Mouse (Mus musculus): ENCODE data around the gene Cutc. TPM values are rescaled to one million over a fixed set of nuclear protein-coding genes. Genes with fewer than 3 reads are reported as not detected.

Cutc gene
- polyA plus RNA-seq, 1 experiment from 2014 or later = 9.0 TPM

DNA sequence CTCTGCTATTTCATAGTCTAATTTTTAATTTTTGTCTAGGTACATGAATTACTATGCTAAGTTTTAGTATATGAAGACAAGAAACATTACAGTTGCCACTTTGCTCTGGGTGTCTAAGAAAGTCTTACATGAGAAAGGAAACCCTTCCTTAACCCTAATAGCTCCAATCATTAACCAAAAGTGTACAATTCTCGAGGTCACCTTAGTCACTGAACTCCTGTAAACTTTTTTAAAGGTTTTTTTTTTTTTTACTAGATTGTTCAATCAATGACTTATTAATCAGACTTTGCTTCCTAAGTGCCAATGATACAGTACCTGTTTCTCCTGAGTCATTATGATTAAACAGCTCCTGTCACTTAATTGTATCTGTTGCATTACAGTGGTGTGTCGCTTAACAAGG lies 24.5 kb downstream of the Cutc start:
- WGBS = 76% methylated on average over 2 of the region's 2 CpGs

DNA sequence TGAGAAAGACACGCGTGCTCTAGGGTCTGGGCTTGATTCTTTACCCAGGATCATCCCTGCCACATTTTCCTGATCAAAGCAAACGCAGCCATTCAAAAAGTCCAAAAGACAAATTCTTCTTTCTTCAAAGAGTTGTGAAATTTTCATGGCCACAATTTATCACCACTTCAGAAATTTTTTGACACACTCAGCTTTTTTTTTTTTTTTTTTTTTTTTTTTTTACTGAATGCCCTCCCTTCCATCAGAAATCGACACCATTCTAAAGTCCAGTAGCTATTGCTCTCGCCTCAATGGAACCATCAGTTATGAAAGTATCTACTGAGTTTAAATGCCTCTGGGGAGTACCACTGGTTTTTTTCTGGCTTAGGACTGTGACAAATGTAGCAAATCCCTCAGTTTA lies 27.6 kb downstream of the Cutc start:
- Histone ChIP-seq H3K27me3 (replicated peaks; ENCODE audit: control insufficient read depth, insufficient read depth, low read length) (no peaks in the 10 kb centered on the region), H3K27ac (ENCODE audit: low read depth, low read length) (no peak overlapping the region), H3K36me3 (ENCODE audit: control insufficient read depth, insufficient read depth, low read length) (no peaks in the 10 kb centered on the region), H3K9ac (ENCODE audit: low read length) (no peak overlapping the region), H3K9me3 (replicated peaks; ENCODE audit: control insufficient read depth, low read length) (no peaks in the 10 kb centered on the region), H3K4me3 (ENCODE audit: low read depth, low read length) (no peak overlapping the region), H3K4me2 (ENCODE audit: low read length) (no peak overlapping the region), H3K4me1 (ENCODE audit: control insufficient read depth, insufficient read depth, low read length) (no peaks in the 10 kb centered on the region)
- 96% methylated on average over 5 of the region's 5 CpGs for WGBS
- no peak for ATAC-seq
- DNase-seq (ENCODE audit: low spot score) = no peak

More for the DNA sequence above, 24.5 kb downstream of the Cutc start:
- H3K4me1 ChIP-seq (ENCODE audit: control insufficient read depth, insufficient read depth, low read length) = no peaks in the 10 kb centered on the region
- H3K9ac ChIP-seq (ENCODE audit: low read length) = no peak overlapping the region
- no peak overlapping the region for H3K27ac ChIP-seq (ENCODE audit: low read depth, low read length)
- no peak for ATAC-seq
- H3K36me3 ChIP-seq (ENCODE audit: control insufficient read depth, insufficient read depth, low read length) = no peaks in the 10 kb centered on the region
- H3K4me2 ChIP-seq (ENCODE audit: low read length) = no peak overlapping the region
- no peak for DNase-seq (ENCODE audit: low spot score)
- H3K27me3 ChIP-seq (replicated peaks; ENCODE audit: control insufficient read depth, insufficient read depth, low read length) = no peaks in the 10 kb centered on the region
- H3K4me3 ChIP-seq (ENCODE audit: low read depth, low read length) = no peak overlapping the region
- no peaks in the 10 kb centered on the region for H3K9me3 ChIP-seq (replicated peaks; ENCODE audit: control insufficient read depth, low read length)

DNA sequence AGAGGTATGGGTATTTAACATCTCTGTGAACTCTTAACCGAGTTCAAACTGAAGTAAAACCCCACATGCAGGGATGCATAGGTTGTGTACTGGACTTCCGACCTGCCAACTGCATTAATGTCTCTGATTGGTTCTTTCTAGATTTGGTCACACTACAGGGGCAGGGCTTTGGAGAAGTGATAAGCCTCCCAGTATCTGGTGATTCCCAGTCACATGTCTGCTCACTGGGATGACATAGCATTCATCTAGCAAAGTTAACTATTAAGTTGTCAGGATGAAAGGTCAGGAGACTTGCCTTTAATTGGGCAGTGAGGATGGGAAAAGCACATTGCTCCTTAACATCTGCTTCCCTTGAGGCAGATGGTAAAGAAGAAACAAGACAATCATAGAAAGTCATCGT lies 29.2 kb downstream of the Cutc start, which contains the start of gene Abcc2:
Gene Abcc2 (plus strand): TSS at position 213 of the 400 bp plus-strand sequence.
- no peaks in the 10 kb centered on the region for H3K36me3 ChIP-seq (ENCODE audit: control insufficient read depth, insufficient read depth, low read length)
- H3K27me3 ChIP-seq (replicated peaks; ENCODE audit: control insufficient read depth, insufficient read depth, low read length) = no peaks in the 10 kb centered on the region
- no peak within 1 kb of the TSS for H3K4me2 ChIP-seq (ENCODE audit: low read length)
- no peak within 1 kb of the TSS for H3K4me3 ChIP-seq (ENCODE audit: low read depth, low read length)
- no peaks in the 10 kb centered on the region for H3K4me1 ChIP-seq (ENCODE audit: control insufficient read depth, insufficient read depth, low read length)
- no peak within 1 kb of the TSS for H3K27ac ChIP-seq (ENCODE audit: low read depth, low read length)
- no peak for ATAC-seq
- no peak for DNase-seq (ENCODE audit: low spot score)
- H3K9me3 ChIP-seq (replicated peaks; ENCODE audit: control insufficient read depth, low read length) = no peaks in the 10 kb centered on the region
- H3K9ac ChIP-seq (ENCODE audit: low read length) = no peak within 1 kb of the TSS
- 82% methylated on average over 3 of the region's 3 CpGs for WGBS

DNA sequence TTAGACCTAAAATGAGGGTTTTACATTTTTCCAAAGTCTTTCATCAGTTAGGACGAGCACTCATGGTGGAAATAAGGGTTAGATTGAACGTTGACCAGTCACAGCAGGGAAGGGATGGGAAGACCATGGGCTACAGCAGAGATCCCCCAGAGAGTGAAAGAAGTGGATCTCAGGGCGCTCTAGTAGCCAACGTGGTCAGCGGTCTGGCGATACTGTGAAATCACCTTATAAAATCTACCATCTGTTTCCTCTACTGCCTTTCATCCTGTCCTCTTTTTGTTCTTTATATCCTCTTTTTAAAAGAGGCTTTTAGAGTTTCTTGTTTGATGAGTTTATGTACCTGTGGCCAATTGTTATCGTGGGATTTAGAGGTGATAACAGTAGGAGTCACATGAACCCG lies 32.0 kb downstream of the Cutc start:
- H3K27ac ChIP-seq (ENCODE audit: low read depth, low read length) = no peak overlapping the region
- H3K4me1 ChIP-seq (ENCODE audit: control insufficient read depth, insufficient read depth, low read length) = no peaks in the 10 kb centered on the region
- H3K9me3 ChIP-seq (replicated peaks; ENCODE audit: control insufficient read depth, low read length) = no peaks in the 10 kb centered on the region
- H3K27me3 ChIP-seq (replicated peaks; ENCODE audit: control insufficient read depth, insufficient read depth, low read length) = no peaks in the 10 kb centered on the region
- ATAC-seq (no peak), DNase-seq (ENCODE audit: low spot score) (no peak)
- WGBS = 83% methylated on average over 8 of the region's 8 CpGs
- no peak overlapping the region for H3K4me2 ChIP-seq (ENCODE audit: low read length)
- no peak overlapping the region for H3K4me3 ChIP-seq (ENCODE audit: low read depth, low read length)
- H3K9ac ChIP-seq (ENCODE audit: low read length) = no peak overlapping the region
- no peaks in the 10 kb centered on the region for H3K36me3 ChIP-seq (ENCODE audit: control insufficient read depth, insufficient read depth, low read length)

DNA sequence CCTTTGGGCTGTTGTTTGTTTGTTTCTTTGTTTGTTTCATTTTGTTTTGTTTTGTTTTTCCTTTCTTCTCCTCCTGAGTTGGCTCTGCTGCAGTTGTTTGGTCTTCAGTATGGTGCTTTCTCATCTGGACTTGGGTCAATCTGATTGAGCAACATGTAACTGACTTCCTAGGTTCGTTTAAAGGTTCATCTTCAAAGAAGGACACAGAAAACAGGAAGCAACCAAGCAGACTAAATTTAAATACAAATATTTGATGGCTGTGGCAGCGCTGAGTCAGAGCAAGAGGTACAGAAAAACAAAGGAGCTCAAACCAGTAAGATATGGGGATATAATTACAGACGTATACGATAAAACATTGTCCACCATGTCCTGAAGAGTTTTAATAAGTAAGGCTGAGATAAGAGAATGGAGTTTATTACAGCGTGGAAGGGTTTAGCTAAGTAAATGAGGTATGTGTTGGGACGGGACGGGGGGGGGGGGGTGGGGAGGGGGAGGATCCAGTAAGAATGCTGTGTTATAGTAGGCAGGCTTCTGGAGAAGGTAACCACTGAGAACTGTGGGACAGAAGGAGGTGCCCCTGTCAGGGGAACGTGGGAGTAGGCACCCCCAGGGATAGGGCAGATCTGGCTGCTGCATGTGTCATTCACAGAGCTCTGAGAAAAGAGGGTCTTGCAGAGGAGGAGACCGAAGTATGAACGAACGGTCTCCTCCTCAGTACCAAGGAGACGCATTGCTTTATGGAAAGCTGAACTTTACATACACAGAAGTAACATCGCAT lies 33.6 kb downstream of the Cutc start:
- no peak overlapping the region for H3K27ac ChIP-seq (ENCODE audit: low read depth, low read length)
- no peak overlapping the region for H3K4me2 ChIP-seq (ENCODE audit: low read length)
- H3K27me3 ChIP-seq (replicated peaks; ENCODE audit: control insufficient read depth, insufficient read depth, low read length) = no peaks in the 10 kb centered on the region
- DNase-seq (ENCODE audit: low spot score) (no peak), ATAC-seq (no peak)
- 87% methylated on average over 13 of the region's 13 CpGs for WGBS
- H3K9me3 ChIP-seq (replicated peaks; ENCODE audit: control insufficient read depth, low read length) = no peaks in the 10 kb centered on the region
- H3K36me3 ChIP-seq (ENCODE audit: control insufficient read depth, insufficient read depth, low read length) = no peaks in the 10 kb centered on the region
- no peaks in the 10 kb centered on the region for H3K4me1 ChIP-seq (ENCODE audit: control insufficient read depth, insufficient read depth, low read length)
- no peak overlapping the region for H3K4me3 ChIP-seq (ENCODE audit: low read depth, low read length)
- H3K9ac ChIP-seq (ENCODE audit: low read length) = no peak overlapping the region

DNA sequence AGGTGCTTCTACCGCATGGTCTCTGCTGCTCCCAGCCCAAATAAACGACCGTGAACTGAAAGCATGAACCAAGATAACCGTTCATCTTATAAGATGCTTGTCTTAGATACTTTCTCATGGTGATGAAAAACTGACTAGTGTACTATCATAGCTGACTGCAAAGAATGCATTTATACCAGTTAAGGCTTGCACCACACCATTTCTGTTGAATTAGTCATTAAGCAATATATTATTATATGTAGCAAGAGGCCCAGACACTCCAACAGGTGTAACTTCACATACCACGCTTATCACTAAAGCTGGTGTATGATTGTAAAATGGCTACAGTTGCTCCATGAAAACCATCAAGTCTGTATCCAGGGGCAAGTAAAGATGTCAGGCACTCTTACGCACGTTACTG lies 37.0 kb downstream of the Cutc start:
- ATAC-seq (no peak), DNase-seq (ENCODE audit: low spot score) (no peak)
- Histone ChIP-seq H3K9me3 (replicated peaks; ENCODE audit: control insufficient read depth, low read length) (no peaks in the 10 kb centered on the region), H3K9ac (ENCODE audit: low read length) (no peak overlapping the region), H3K4me2 (ENCODE audit: low read length) (no peak overlapping the region), H3K36me3 (ENCODE audit: control insufficient read depth, insufficient read depth, low read length) (no peaks in the 10 kb centered on the region), H3K4me3 (ENCODE audit: low read depth, low read length) (no peak overlapping the region), H3K27ac (ENCODE audit: low read depth, low read length) (no peak overlapping the region), H3K27me3 (replicated peaks; ENCODE audit: control insufficient read depth, insufficient read depth, low read length) (no peaks in the 10 kb centered on the region), H3K4me1 (ENCODE audit: control insufficient read depth, insufficient read depth, low read length) (no peaks in the 10 kb centered on the region)
- 93% methylated on average over 7 of the region's 7 CpGs for WGBS

DNA sequence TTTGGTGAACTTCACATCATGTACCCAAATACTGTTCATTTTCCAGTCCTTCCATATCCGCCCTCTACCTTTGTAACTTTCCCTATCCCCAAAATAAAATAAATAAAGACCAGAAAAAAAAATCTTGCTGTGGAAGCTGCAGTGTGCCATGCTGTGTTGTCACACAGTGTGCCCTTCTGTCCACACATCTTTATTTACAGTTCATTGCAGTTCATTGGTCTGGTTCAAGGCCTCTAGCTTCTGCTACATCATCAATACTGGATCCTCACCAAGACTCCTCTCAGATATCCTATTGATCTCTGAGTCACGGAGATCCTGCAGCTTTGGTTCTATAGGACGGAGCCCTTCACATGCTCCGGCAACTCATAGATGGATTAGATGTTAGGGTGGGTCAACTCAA lies 39.7 kb downstream of the Cutc start:
- 90% methylated on average over 4 of the region's 4 CpGs for WGBS
- Histone ChIP-seq H3K9me3 (replicated peaks; ENCODE audit: control insufficient read depth, low read length) (no peaks in the 10 kb centered on the region), H3K9ac (ENCODE audit: low read length) (no peak overlapping the region), H3K4me3 (ENCODE audit: low read depth, low read length) (no peak overlapping the region), H3K36me3 (ENCODE audit: control insufficient read depth, insufficient read depth, low read length) (no peaks in the 10 kb centered on the region), H3K4me1 (ENCODE audit: control insufficient read depth, insufficient read depth, low read length) (no peaks in the 10 kb centered on the region), H3K27ac (ENCODE audit: low read depth, low read length) (no peak overlapping the region), H3K27me3 (replicated peaks; ENCODE audit: control insufficient read depth, insufficient read depth, low read length) (no peaks in the 10 kb centered on the region), H3K4me2 (ENCODE audit: low read length) (no peak overlapping the region)
- no peak for DNase-seq (ENCODE audit: low spot score)
- no peak for ATAC-seq

DNA sequence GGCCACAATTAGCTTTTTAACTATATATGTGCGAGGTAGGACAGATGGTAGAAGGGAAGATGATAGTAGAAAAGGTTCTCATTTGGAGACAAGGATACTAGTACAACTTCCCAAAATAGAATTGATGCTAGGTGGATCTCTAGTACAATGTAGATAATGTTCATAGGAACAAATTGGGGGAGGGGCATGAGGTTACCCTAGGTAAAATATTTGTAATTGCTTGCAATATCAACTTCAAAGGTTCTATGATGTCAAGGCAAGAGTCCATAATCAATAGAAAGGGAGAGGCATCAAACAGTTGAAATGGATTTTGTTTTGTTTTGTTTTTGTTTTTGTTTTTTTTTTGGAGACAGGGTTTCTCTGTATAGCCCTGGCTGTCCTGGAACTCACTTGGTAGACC lies 41.2 kb downstream of the Cutc start:
- WGBS = 96% methylated on average over 1 of the region's 1 CpGs

DNA sequence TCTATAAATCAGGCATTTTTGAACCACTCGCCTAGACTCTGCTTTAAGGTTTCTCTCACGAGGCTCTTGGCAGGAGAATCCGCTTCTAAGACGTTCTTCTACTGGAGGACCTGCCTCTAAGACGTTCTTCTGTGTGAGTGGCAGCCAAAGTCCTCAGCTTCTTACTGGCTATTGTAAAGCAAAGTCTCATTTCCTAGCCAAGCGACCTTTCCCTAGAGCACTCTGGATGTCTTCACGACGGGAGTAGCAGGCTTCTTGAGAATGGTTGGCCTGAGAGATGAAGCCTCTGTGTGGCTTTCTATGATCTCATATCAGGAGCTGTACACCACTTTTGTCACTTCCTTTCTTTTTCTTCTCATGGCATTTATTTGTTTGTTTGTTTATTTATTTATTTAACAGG lies 42.7 kb downstream of the Cutc start:
- WGBS = 82% methylated on average over 8 of the region's 8 CpGs
- ATAC-seq = no peak
- H3K9ac ChIP-seq (ENCODE audit: low read length) = no peak overlapping the region

More for the DNA sequence above, 41.2 kb downstream of the Cutc start:
- no peaks in the 10 kb centered on the region for H3K36me3 ChIP-seq (ENCODE audit: control insufficient read depth, insufficient read depth, low read length)
- no peak overlapping the region for H3K27ac ChIP-seq (ENCODE audit: low read depth, low read length)
- ATAC-seq (no peak), DNase-seq (ENCODE audit: low spot score) (no peak)
- no peak overlapping the region for H3K4me3 ChIP-seq (ENCODE audit: low read depth, low read length)
- no peaks in the 10 kb centered on the region for H3K9me3 ChIP-seq (replicated peaks; ENCODE audit: control insufficient read depth, low read length)
- no peaks in the 10 kb centered on the region for H3K27me3 ChIP-seq (replicated peaks; ENCODE audit: control insufficient read depth, insufficient read depth, low read length)
- H3K9ac ChIP-seq (ENCODE audit: low read length) = no peak overlapping the region
- H3K4me1 ChIP-seq (ENCODE audit: control insufficient read depth, insufficient read depth, low read length) = no peaks in the 10 kb centered on the region
- no peak overlapping the region for H3K4me2 ChIP-seq (ENCODE audit: low read length)

More for the DNA sequence above, 42.7 kb downstream of the Cutc start:
- Histone ChIP-seq H3K36me3 (ENCODE audit: control insufficient read depth, insufficient read depth, low read length) (no peaks in the 10 kb centered on the region), H3K4me3 (ENCODE audit: low read depth, low read length) (no peak overlapping the region), H3K4me2 (ENCODE audit: low read length) (no peak overlapping the region), H3K27me3 (replicated peaks; ENCODE audit: control insufficient read depth, insufficient read depth, low read length) (no peaks in the 10 kb centered on the region), H3K27ac (ENCODE audit: low read depth, low read length) (no peak overlapping the region), H3K9me3 (replicated peaks; ENCODE audit: control insufficient read depth, low read length) (no peaks in the 10 kb centered on the region), H3K4me1 (ENCODE audit: control insufficient read depth, insufficient read depth, low read length) (no peaks in the 10 kb centered on the region)
- DNase-seq (ENCODE audit: low spot score) = no peak

All from forebrain, embryonic 14.5 days (tissue).